Mouse (Mus musculus) CH12.LX (cell line): ENCODE data around the gene BC030870.
"Not testable (repeated sequence)": the region's sequence is repeated elsewhere in the genome, so short reads cannot be mapped to it uniquely, and the experiment has no call there.

Source experiments
- CHD1 ChIP-seq: IDR thresholded peaks from 2 replicates; pipeline ENCODE4 v1.6.1; 2012; ENCODE audit warnings: low read depth, low read length, improper control_type of control experiment, inconsistent platforms
- CTCF ChIP-seq, 2 experiments: IDR thresholded peaks in 1 of 2; conservative IDR thresholded peaks in 1 of 2; 2 replicates each; pipeline ENCODE4 v1.5.1; 2011 to 2012; ENCODE audit warnings: low read depth in 2 of 2, low read length in 2 of 2, improper control_type of control experiment in 1 of 2, inconsistent platforms in 1 of 2, mild to moderate bottlenecking in 1 of 2, moderate library complexity in 1 of 2
- EP300 ChIP-seq: IDR thresholded peaks from 2 replicates; pipeline ENCODE4 v1.6.1; 2011; ENCODE audit warnings: low read length, improper control_type of control experiment
- HCFC1 ChIP-seq: IDR thresholded peaks from 2 replicates; pipeline ENCODE4 v1.6.1; 2012; ENCODE audit warnings: low read depth, mild to moderate bottlenecking, inconsistent platforms, low read length, improper control_type of control experiment
- JUN ChIP-seq: IDR thresholded peaks from 2 replicates; pipeline ENCODE4 v1.6.1; 2011; ENCODE audit warnings: low read depth, mild to moderate bottlenecking, low read length, improper control_type of control experiment, moderate library complexity; ENCODE audit not compliant: insufficient read depth
- KAT2A ChIP-seq: IDR thresholded peaks from 2 replicates; pipeline ENCODE4 v1.6.1; 2012; ENCODE audit warnings: low read length, improper control_type of control experiment, inconsistent platforms; ENCODE audit not compliant: insufficient replicate concordance
- POLR2A ChIP-seq: IDR thresholded peaks from 2 replicates; pipeline ENCODE4 v1.6.1; 2011; ENCODE audit warnings: low read depth, mild to moderate bottlenecking, improper control_type of control experiment, low read length
- TCF12 ChIP-seq: IDR thresholded peaks from 2 replicates; pipeline ENCODE4 v1.6.1; 2014; ENCODE audit warnings: low read depth, mild to moderate bottlenecking, inconsistent platforms, low read length, improper control_type of control experiment
- USF1 ChIP-seq: IDR thresholded peaks from 2 replicates; pipeline ENCODE4 v1.6.1; 2014; ENCODE audit warnings: low read depth, mild to moderate bottlenecking, inconsistent platforms, low read length, improper control_type of control experiment
- ZNF384 ChIP-seq: IDR thresholded peaks from 2 replicates; pipeline ENCODE4 v1.6.1; 2012; ENCODE audit warnings: low read depth, low read length, improper control_type of control experiment, inconsistent platforms

GRCm38 (mm10) chr8:65160676-65161075, 31.3 kb upstream of the BC030870 start:
- not testable (repeated sequence) for TF ChIP-seq TCF12, KAT2A, EP300, JUN, CHD1, USF1, HCFC1, POLR2A, ZNF384
- peak in 1 of 2 experiments; percentile 49; a peak in 2 of 4 replicates for TF ChIP-seq CTCF (conservative IDR thresholded peaks at IDR 0.05 in 1 of 2, IDR thresholded peaks at IDR 0.05 in 1 of 2; ENCODE audit: low read depth in 2 of 2, low read length in 2 of 2)
